Mouse (Mus musculus) G1E (cell line): Measurements from ENCODE around the gene Usp16.

Experiments
- CTCF ChIP-seq: IDR thresholded peaks from 2 replicates; pipeline ENCODE4 v1.5.1; 2012; ENCODE audit warnings: low read depth, low read length, inconsistent platforms, mixed read lengths
- TAL1 ChIP-seq: conservative IDR thresholded peaks from 2 replicates; pipeline ENCODE4 v1.6.1; 2012; ENCODE audit warnings: low read depth, low read length, inconsistent platforms, mixed read lengths

- TF ChIP-seq CTCF: no peak
- no peak for TF ChIP-seq TAL1
Measured at GRCm38 (mm10) chr16:87511706-87512105, 57.2 kb downstream of the Usp16 start.
